Mouse (Mus musculus): ENCODE data around the gene Fstl5. TPM values are rescaled to one million over a fixed set of nuclear protein-coding genes. Genes with fewer than 3 reads are reported as not detected.
"Not testable (repeated sequence)": the region's sequence is repeated elsewhere in the genome, so short reads cannot be mapped to it uniquely, and the experiment has no call there.

The Fstl5 gene
- polyA plus RNA-seq, 1 experiment from 2014 or later: 0.65 TPM

GRCm38 (mm10) chr3:76301026-76301773 is 227.1 kb downstream of the Fstl5 start:
- no peaks in the 10 kb centered on the region for H3K9me3 ChIP-seq
- WGBS: 78% methylated on average over 2 of the region's 2 CpGs

GRCm38 (mm10) chr3:76316991-76317390 is 242.9 kb downstream of the Fstl5 start:
- Histone ChIP-seq H3K27me3 (no peaks in the 10 kb centered on the region), H3K9me3 (peaks cover 6% of the 10 kb centered on the region; the same call in 1 of the 2 replicates), H3K36me3 (no peaks in the 10 kb centered on the region), H3K9ac (no peak overlapping the region), H3K4me2 (replicated peaks) (no peak overlapping the region), H3K27ac (no peak overlapping the region), H3K4me1 (no peaks in the 10 kb centered on the region), H3K4me3 (no peak overlapping the region)
- ATAC-seq (ENCODE audit: low FRiP score, low read depth): no peak
- WGBS: 91% methylated on average over 3 of the region's 3 CpGs

More at GRCm38 (mm10) chr3:76301026-76301773, 227.1 kb downstream of the Fstl5 start:
- ATAC-seq (ENCODE audit: low FRiP score, low read depth): no peak
- Histone ChIP-seq H3K4me1 (no peaks in the 10 kb centered on the region), H3K36me3 (no peaks in the 10 kb centered on the region), H3K4me3 (no peak overlapping the region), H3K27ac (no peak overlapping the region), H3K4me2 (replicated peaks) (no peak overlapping the region), H3K9ac (no peak overlapping the region), H3K27me3 (no peaks in the 10 kb centered on the region)

GRCm38 (mm10) chr3:76319531-76319930 is 245.5 kb downstream of the Fstl5 start:
- Histone ChIP-seq H3K4me3 (no peak overlapping the region), H3K27ac (no peak overlapping the region), H3K27me3 (no peaks in the 10 kb centered on the region), H3K4me1 (no peaks in the 10 kb centered on the region), H3K4me2 (replicated peaks) (no peak overlapping the region), H3K9me3 (peaks cover 6% of the 10 kb centered on the region; the same call in 1 of the 2 replicates), H3K36me3 (no peaks in the 10 kb centered on the region), H3K9ac (no peak overlapping the region)
- no peak for ATAC-seq (ENCODE audit: low FRiP score, low read depth)
- 89% methylated on average over 4 of the region's 4 CpGs for WGBS

GRCm38 (mm10) chr3:76322431-76322830 is 248.4 kb downstream of the Fstl5 start:
- Histone ChIP-seq H3K36me3 (no peaks in the 10 kb centered on the region), H3K4me1 (no peaks in the 10 kb centered on the region), H3K27me3 (no peaks in the 10 kb centered on the region), H3K27ac (no peak overlapping the region), H3K9me3 (peaks cover 6% of the 10 kb centered on the region; the same call in 1 of the 2 replicates), H3K9ac (no peak overlapping the region), H3K4me2 (replicated peaks) (no peak overlapping the region), H3K4me3 (no peak overlapping the region)
- ATAC-seq (ENCODE audit: low FRiP score, low read depth): no peak
- WGBS: 90% methylated on average over 1 of the region's 1 CpGs

- H3K4me1 ChIP-seq: no peaks in the 10 kb centered on the region
- no peak for ATAC-seq (ENCODE audit: low FRiP score, low read depth)
- H3K4me2 ChIP-seq (replicated peaks): no peak overlapping the region
- 88% methylated on average over 4 of the region's 4 CpGs for WGBS
- H3K9ac ChIP-seq: no peak overlapping the region
- H3K9me3 ChIP-seq: no peaks in the 10 kb centered on the region
- H3K27ac ChIP-seq: no peak overlapping the region
- no peak overlapping the region for H3K4me3 ChIP-seq
- no peaks in the 10 kb centered on the region for H3K36me3 ChIP-seq
- no peaks in the 10 kb centered on the region for H3K27me3 ChIP-seq
Observed at GRCm38 (mm10) chr3:76336922-76337321, 262.9 kb downstream of the Fstl5 start.

GRCm38 (mm10) chr3:76367000-76367399 is 292.9 kb downstream of the Fstl5 start:
- Histone ChIP-seq H3K4me1 (no peaks in the 10 kb centered on the region), H3K9me3 (no peaks in the 10 kb centered on the region), H3K9ac (no peak overlapping the region), H3K4me2 (replicated peaks) (no peak overlapping the region), H3K27me3 (no peaks in the 10 kb centered on the region), H3K4me3 (no peak overlapping the region), H3K27ac (no peak overlapping the region), H3K36me3 (no peaks in the 10 kb centered on the region)
- no peak for ATAC-seq (ENCODE audit: low FRiP score, low read depth)

GRCm38 (mm10) chr3:76369910-76370309 is 295.8 kb downstream of the Fstl5 start:
- H3K4me1 ChIP-seq: no peaks in the 10 kb centered on the region
- H3K9ac ChIP-seq: no peak overlapping the region
- H3K27me3 ChIP-seq: no peaks in the 10 kb centered on the region
- no peak overlapping the region for H3K4me2 ChIP-seq (replicated peaks)
- WGBS: 73% methylated on average over 4 of the region's 4 CpGs
- no peaks in the 10 kb centered on the region for H3K36me3 ChIP-seq
- H3K27ac ChIP-seq: no peak overlapping the region
- H3K4me3 ChIP-seq: no peak overlapping the region
- no peak for ATAC-seq (ENCODE audit: low FRiP score, low read depth)
- H3K9me3 ChIP-seq: no peaks in the 10 kb centered on the region

- H3K4me2 ChIP-seq (replicated peaks): no peak overlapping the region
- no peaks in the 10 kb centered on the region for H3K36me3 ChIP-seq
- no peak overlapping the region for H3K9ac ChIP-seq
- H3K4me3 ChIP-seq: no peak overlapping the region
- ATAC-seq (ENCODE audit: low FRiP score, low read depth): no peak
- H3K4me1 ChIP-seq: no peaks in the 10 kb centered on the region
- no peaks in the 10 kb centered on the region for H3K27me3 ChIP-seq
- WGBS: 90% methylated on average over 6 of the region's 6 CpGs
- H3K9me3 ChIP-seq: no peaks in the 10 kb centered on the region
- no peak overlapping the region for H3K27ac ChIP-seq
Observed at GRCm38 (mm10) chr3:76428775-76429372, 354.8 kb downstream of the Fstl5 start.

- ATAC-seq (ENCODE audit: low FRiP score, low read depth): no peak
Observed at GRCm38 (mm10) chr3:76467229-76467874, 393.3 kb downstream of the Fstl5 start.

GRCm38 (mm10) chr3:76468147-76468546 is 394.1 kb downstream of the Fstl5 start:
- Histone ChIP-seq H3K36me3 (no peaks in the 10 kb centered on the region), H3K4me1 (no peaks in the 10 kb centered on the region), H3K9me3 (no peaks in the 10 kb centered on the region), H3K27me3 (no peaks in the 10 kb centered on the region), H3K4me3 (no peak overlapping the region), H3K27ac (no peak overlapping the region), H3K4me2 (replicated peaks) (no peak overlapping the region), H3K9ac (no peak overlapping the region)
- WGBS: 63% methylated on average over 1 of the region's 1 CpGs
- ATAC-seq (ENCODE audit: low FRiP score, low read depth): no peak

More at GRCm38 (mm10) chr3:76467229-76467874, 393.3 kb downstream of the Fstl5 start:
- Histone ChIP-seq H3K4me1 (no peaks in the 10 kb centered on the region), H3K9me3 (no peaks in the 10 kb centered on the region), H3K27ac (no peak overlapping the region), H3K4me2 (replicated peaks) (no peak overlapping the region), H3K4me3 (no peak overlapping the region), H3K27me3 (no peaks in the 10 kb centered on the region), H3K9ac (no peak overlapping the region), H3K36me3 (no peaks in the 10 kb centered on the region)

- WGBS: 89% methylated on average over 3 of the region's 3 CpGs
- not testable (repeated sequence) for H3K9me3 ChIP-seq
Observed at GRCm38 (mm10) chr3:76507891-76508290, 433.8 kb downstream of the Fstl5 start.

GRCm38 (mm10) chr3:76508811-76509210 is 434.7 kb downstream of the Fstl5 start:
- Histone ChIP-seq H3K27me3 (no peaks in the 10 kb centered on the region), H3K4me1 (no peaks in the 10 kb centered on the region), H3K9ac (no peak overlapping the region), H3K27ac (no peak overlapping the region), H3K4me2 (replicated peaks) (no peak overlapping the region), H3K4me3 (no peak overlapping the region), H3K36me3 (no peaks in the 10 kb centered on the region), H3K9me3 (peaks cover 4% of the 10 kb centered on the region; the same call in 1 of the 2 replicates)
- WGBS: 89% methylated on average over 14 of the region's 14 CpGs
- ATAC-seq (ENCODE audit: low FRiP score, low read depth): no peak

More at GRCm38 (mm10) chr3:76507891-76508290, 433.8 kb downstream of the Fstl5 start:
- not testable (repeated sequence) for H3K4me1 ChIP-seq; H3K9ac ChIP-seq; H3K36me3 ChIP-seq; H3K4me2 ChIP-seq (replicated peaks); ATAC-seq (ENCODE audit: low FRiP score, low read depth); H3K27me3 ChIP-seq; H3K27ac ChIP-seq; H3K4me3 ChIP-seq

Data from limb, embryonic 13.5 days (tissue).